Mouse (Mus musculus): ENCODE measurements around the gene Hic1. TPM values are rescaled to one million over a fixed set of nuclear protein-coding genes. Genes with fewer than 3 reads are reported as not detected.
A peak's percentile ranks its signal among the peaks of the same experiment; 100 is the strongest.

Gene Hic1
- polyA plus RNA-seq, 1 experiment from 2014 or later = 0.92 TPM

DNA sequence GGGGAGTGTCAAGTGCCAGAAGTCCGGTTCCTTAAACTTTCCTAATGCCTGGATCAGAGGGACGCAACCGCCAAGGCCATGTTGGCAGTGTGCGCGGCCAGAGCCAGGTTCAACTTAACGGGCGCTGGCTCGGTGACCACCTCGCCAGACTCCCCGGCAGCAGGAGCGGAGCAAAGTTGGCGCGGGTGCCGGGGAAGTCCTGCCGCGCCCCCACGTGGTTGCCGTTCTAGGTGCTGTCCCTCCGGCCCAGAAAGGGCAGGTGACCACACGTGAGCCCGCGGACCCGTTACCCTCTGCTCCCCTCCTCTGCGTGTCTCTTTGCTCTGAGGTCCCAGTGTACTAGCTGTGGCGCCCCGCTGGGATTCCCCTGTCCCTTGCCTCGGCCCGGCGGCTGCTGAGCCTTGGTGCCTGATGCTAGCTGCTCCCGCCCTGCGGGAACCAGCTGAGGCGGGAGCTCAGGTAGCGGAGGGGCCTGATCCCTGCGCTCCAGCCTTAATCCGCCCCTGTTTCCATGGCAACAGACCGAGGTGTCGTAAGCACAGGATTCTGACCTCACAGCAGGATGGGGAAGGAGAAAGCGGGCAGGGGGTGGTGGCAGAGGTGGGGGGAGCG, 25.6 kb upstream of the Hic1 start:
- WGBS = under 1% methylated on average over 39 of the region's 39 CpGs
- peak; percentile 35; the same call in 1 of the 2 replicates for ATAC-seq (ENCODE audit: low FRiP score, low TSS enrichment)
- Histone ChIP-seq H3K27me3 (ENCODE audit: control insufficient read depth, insufficient read depth, low read length) (peaks cover 19% of the 10 kb centered on the region; the same call in 1 of the 2 replicates), H3K36me3 (ENCODE audit: control insufficient read depth, insufficient read depth, low read length) (no peaks in the 10 kb centered on the region), H3K4me1 (ENCODE audit: control insufficient read depth, insufficient read depth, low read length) (peaks cover 56% of the 10 kb centered on the region), H3K4me3 (replicated peaks; ENCODE audit: low read depth, low read length) (peak overlapping the region; percentile 59), H3K4me2 (ENCODE audit: low read length) (peak overlapping the region; percentile 80), H3K9me3 (ENCODE audit: control insufficient read depth, low read length) (no peaks in the 10 kb centered on the region), H3K27ac (replicated peaks; ENCODE audit: low read depth, low read length) (peak overlapping the region; percentile 77), H3K9ac (replicated peaks; ENCODE audit: low read length) (peak overlapping the region; percentile 68)
- DNase-seq = peak; percentile 92

DNA sequence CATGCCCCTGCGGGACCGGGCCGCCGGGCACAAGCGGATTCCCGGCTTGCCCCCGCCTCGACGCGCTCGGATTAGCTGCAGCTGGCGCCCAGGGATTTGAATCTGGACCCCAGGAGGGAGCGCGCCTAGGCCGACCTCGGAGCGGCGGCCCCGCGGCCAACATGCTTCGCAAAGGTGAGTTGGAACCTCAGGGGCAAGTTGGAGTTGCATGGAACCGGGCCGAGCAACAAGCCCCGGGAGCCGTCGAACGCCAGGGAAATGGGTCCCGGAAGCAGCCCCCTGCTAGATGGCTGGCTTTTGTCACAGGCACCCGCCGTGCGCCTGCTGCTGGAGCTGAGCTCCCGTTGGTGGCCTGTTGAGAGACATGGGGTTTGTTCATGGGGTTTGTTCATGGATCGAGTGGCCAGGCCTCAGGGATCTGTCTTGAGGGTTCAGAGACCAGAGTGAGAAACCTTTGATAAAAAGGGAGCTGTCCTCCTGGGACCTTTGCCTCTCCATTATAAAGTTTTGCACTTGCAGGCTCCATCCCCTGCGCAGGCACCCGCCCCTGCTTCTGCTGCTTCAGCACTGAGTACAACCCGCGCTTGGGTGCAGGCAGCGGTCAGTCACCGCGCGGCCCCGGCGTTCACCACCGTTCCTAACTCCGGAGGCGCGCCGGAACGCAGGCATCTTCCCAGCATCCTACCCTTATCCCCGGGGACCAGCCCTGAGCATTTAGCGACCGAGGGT, 25.0 kb upstream of the Hic1 start:
- Histone ChIP-seq H3K4me2 (ENCODE audit: low read length) (peak overlapping the region; percentile 80), H3K9ac (replicated peaks; ENCODE audit: low read length) (peak overlapping the region; percentile 68), H3K4me3 (replicated peaks; ENCODE audit: low read depth, low read length) (peak overlapping the region; percentile 59), H3K36me3 (ENCODE audit: control insufficient read depth, insufficient read depth, low read length) (no peaks in the 10 kb centered on the region), H3K27me3 (ENCODE audit: control insufficient read depth, insufficient read depth, low read length) (peaks cover 19% of the 10 kb centered on the region; the same call in 1 of the 2 replicates), H3K27ac (replicated peaks; ENCODE audit: low read depth, low read length) (peak overlapping the region; percentile 77), H3K9me3 (ENCODE audit: control insufficient read depth, low read length) (no peaks in the 10 kb centered on the region), H3K4me1 (ENCODE audit: control insufficient read depth, insufficient read depth, low read length) (peaks cover 62% of the 10 kb centered on the region)
- DNase-seq (peak; percentile 56), ATAC-seq (ENCODE audit: low FRiP score, low TSS enrichment) (no peak)
- under 1% methylated on average over 52 of the region's 52 CpGs for WGBS

DNA sequence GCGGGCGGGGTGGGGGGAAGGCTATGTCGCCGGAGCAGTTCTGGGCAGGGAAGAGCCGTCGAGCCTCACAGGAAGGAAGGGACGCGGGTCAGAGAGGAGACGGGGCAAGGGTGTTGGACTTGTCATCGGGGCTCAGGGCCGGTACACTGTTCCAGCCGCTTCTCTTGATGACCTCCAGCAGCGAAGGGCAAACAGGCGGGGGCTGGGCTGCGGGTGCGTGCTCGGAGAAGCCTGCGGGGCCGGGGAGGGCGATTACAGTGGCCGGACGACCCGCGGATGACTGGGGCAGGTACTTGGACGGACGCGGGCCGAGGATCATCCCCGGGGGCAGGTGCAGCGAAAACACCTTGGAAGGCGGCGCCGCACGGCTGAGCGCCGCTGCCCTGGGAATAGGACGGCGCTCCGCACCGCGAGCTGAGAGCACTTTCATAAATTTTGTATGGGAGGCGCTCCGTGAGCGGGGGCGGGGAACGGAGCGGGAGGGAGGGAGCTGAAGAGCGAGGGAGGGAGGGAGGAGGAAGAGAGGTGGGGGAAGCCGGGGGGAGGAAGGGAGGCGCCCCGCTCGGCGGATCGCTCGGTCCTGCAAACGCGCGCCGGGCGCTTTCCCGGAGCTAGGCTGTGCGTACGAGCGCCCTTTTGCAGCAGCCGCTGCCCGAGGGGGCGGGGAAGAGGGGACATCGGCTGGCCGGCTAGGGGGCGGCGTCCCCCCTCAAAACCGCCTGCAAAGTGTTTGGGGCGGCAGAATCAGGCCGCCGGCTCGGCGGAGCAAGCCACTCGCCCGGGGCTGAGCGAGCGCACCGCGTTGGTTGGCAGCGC, 24.1 kb upstream of the Hic1 start, which contains the start of gene Rtn4rl1:
Gene Rtn4rl1 (plus strand): TSS at position 528 of the 816 bp plus-strand sequence.
- H3K27me3 ChIP-seq (ENCODE audit: control insufficient read depth, insufficient read depth, low read length) = peaks cover 19% of the 10 kb centered on the region; the same call in 1 of the 2 replicates
- peak; percentile 84 for DNase-seq

DNA sequence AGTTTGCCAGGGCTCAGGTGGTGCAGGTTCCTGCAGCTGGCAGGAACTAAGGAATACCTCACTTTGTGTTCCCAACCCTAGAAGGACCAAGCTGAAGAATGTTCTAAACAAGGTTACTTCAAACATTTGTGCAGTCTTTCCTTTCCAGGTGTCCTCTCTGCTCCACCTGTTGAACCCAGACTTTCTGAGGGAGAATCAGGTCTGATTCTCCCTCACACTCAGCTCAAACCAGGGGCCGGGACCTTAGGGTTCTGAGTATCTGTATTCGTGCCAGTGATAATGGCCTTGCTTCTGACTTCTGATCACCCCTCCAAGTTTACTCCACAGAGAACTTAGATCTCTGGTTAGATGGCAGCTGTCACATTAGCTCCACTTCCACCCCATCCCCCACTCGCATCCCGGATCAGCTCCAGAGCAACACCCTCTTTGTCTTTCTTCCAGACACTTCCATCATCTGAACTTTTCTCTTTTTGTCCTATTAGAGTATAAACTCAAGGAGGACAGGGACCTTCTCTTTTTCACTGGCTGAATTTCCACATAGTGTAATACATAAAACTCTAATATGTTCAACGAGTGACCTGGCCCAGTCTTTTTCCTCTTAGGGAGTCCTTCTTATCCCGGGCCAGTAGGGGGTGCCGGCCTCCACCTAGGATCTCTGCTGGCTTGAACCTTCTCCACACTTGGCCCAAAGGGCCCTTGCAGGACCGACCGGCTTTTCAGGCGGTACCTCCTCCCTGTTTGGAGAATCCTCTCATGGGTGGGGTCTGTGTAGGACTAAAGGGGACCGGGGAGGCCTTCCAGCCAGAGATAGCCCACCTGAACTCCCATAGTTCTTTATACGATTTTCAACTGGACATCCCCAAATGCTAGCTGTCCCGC, 23.3 kb upstream of the Hic1 start:
- WGBS = 21% methylated on average over 13 of the region's 13 CpGs
- peak overlapping the region; percentile 68 for H3K9ac ChIP-seq (replicated peaks; ENCODE audit: low read length)

More for the DNA sequence above, 24.1 kb upstream of the Hic1 start, which contains the start of gene Rtn4rl1:
- WGBS = under 1% methylated on average over 82 of the region's 84 CpGs
- Histone ChIP-seq H3K4me2 (ENCODE audit: low read length) (peak within 1 kb of the TSS; percentile 80), H3K4me3 (replicated peaks; ENCODE audit: low read depth, low read length) (peak within 1 kb of the TSS; percentile 59), H3K9me3 (ENCODE audit: control insufficient read depth, low read length) (no peaks in the 10 kb centered on the region), H3K9ac (replicated peaks; ENCODE audit: low read length) (peak within 1 kb of the TSS; percentile 68), H3K4me1 (ENCODE audit: control insufficient read depth, insufficient read depth, low read length) (peaks cover 60% of the 10 kb centered on the region), H3K36me3 (ENCODE audit: control insufficient read depth, insufficient read depth, low read length) (no peaks in the 10 kb centered on the region), H3K27ac (replicated peaks; ENCODE audit: low read depth, low read length) (peak within 1 kb of the TSS; percentile 77)
- ATAC-seq (ENCODE audit: low FRiP score, low TSS enrichment) = peak; percentile 32

DNA sequence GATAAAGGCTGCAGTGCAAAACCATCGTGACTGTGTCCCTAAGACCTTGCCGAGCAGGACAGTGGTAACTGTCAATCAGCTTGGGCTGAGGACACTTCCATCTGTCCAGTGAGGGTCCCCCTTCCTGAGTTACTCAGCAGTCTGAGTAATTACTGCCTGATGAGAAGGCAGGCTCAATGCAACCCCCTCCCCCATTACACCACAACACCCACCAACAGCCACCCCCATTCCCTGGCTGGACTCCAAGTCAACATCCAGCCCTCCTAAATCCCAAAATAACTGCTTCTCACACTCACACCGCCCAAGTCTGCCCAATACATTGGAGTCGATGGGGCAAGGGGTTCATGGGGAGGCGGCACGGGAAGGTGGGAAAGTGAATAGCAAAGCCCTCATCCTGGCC, 22.5 kb upstream of the Hic1 start:
- DNase-seq = no peak
- no peak overlapping the region for H3K4me2 ChIP-seq (ENCODE audit: low read length)
- no peak overlapping the region; the same call in 1 of the 2 replicates for H3K27ac ChIP-seq (replicated peaks; ENCODE audit: low read depth, low read length)
- WGBS = 60% methylated on average over 6 of the region's 6 CpGs
- no peaks in the 10 kb centered on the region for H3K36me3 ChIP-seq (ENCODE audit: control insufficient read depth, insufficient read depth, low read length)
- H3K27me3 ChIP-seq (ENCODE audit: control insufficient read depth, insufficient read depth, low read length) = peaks cover 19% of the 10 kb centered on the region; the same call in 1 of the 2 replicates
- H3K4me1 ChIP-seq (ENCODE audit: control insufficient read depth, insufficient read depth, low read length) = peaks cover 54% of the 10 kb centered on the region
- H3K9ac ChIP-seq (replicated peaks; ENCODE audit: low read length) = no peak overlapping the region
- no peaks in the 10 kb centered on the region for H3K9me3 ChIP-seq (ENCODE audit: control insufficient read depth, low read length)
- H3K4me3 ChIP-seq (replicated peaks; ENCODE audit: low read depth, low read length) = no peak overlapping the region
- no peak for ATAC-seq (ENCODE audit: low FRiP score, low TSS enrichment)

More for the DNA sequence above, 23.3 kb upstream of the Hic1 start:
- peak overlapping the region; percentile 59 for H3K4me3 ChIP-seq (replicated peaks; ENCODE audit: low read depth, low read length)
- H3K27ac ChIP-seq (replicated peaks; ENCODE audit: low read depth, low read length) = peak overlapping the region; percentile 77
- H3K27me3 ChIP-seq (ENCODE audit: control insufficient read depth, insufficient read depth, low read length) = peaks cover 19% of the 10 kb centered on the region; the same call in 1 of the 2 replicates
- H3K4me1 ChIP-seq (ENCODE audit: control insufficient read depth, insufficient read depth, low read length) = peaks cover 60% of the 10 kb centered on the region
- H3K9me3 ChIP-seq (ENCODE audit: control insufficient read depth, low read length) = no peaks in the 10 kb centered on the region
- peak; percentile 57 for ATAC-seq (ENCODE audit: low FRiP score, low TSS enrichment)
- peak; percentile 87 for DNase-seq
- no peaks in the 10 kb centered on the region for H3K36me3 ChIP-seq (ENCODE audit: control insufficient read depth, insufficient read depth, low read length)
- peak overlapping the region; percentile 80 for H3K4me2 ChIP-seq (ENCODE audit: low read length)

DNA sequence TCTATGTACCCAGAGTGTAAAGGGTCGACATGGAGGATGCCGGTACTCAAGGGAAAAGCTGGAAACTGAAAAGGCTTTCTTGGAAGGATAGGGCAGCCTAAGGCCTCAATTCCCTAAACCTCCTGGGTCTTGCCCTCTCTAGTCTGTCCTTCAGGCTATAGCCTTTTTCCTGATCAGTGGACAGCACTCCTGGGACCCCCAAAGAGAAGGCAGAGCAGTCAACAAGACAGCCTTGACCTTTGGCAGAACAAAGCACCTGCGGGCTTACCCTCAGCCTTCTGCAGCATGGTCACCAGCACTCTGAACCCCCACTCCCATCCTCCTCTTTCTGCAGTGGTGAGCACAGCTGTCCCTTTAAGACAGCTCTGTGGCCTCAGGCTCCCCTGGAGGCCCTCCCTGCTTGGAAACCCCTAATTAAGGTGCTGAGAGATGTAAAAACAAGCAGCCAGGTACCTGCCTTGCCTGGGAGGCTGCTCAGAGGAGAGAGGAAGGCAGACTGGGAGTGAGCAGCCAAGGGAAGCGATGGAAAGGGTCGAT, 21.7 kb upstream of the Hic1 start, which contains the start of gene Dph1:
Gene Dph1 (minus strand): TSS at position 337 of the 537 bp plus-strand sequence.
- Histone ChIP-seq H3K4me2 (ENCODE audit: low read length) (peak within 1 kb of the TSS; percentile 68), H3K27me3 (ENCODE audit: control insufficient read depth, insufficient read depth, low read length) (peaks cover 16% of the 10 kb centered on the region; the same call in 1 of the 2 replicates), H3K9me3 (ENCODE audit: control insufficient read depth, low read length) (no peaks in the 10 kb centered on the region), H3K4me3 (replicated peaks; ENCODE audit: low read depth, low read length) (peak within 1 kb of the TSS; percentile 74), H3K27ac (replicated peaks; ENCODE audit: low read depth, low read length) (peak within 1 kb of the TSS; percentile 21), H3K9ac (replicated peaks; ENCODE audit: low read length) (peak within 1 kb of the TSS; percentile 61), H3K4me1 (ENCODE audit: control insufficient read depth, insufficient read depth, low read length) (peaks cover 45% of the 10 kb centered on the region), H3K36me3 (ENCODE audit: control insufficient read depth, insufficient read depth, low read length) (no peaks in the 10 kb centered on the region)
- 42% methylated on average over 5 of the region's 5 CpGs for WGBS
- DNase-seq (no peak), ATAC-seq (ENCODE audit: low FRiP score, low TSS enrichment) (no peak)

DNA sequence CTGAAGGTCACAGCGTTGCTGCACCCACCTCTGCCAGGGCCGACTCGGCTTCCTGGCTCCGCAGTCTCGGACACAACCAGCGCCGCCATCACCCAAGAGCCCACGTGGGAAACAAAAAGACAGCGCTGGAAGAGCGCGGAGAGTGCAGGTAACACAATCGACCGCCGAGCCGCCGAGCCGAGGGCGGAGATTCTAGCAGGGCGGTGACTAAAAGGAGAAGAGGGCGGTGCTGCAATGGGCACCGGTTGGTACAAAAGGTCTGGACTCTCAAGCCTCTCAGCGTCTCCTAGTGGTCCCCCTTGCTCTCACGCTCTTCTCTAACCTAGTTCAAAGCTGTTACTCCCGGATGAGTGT, 21.0 kb upstream of the Hic1 start:
- Histone ChIP-seq H3K9ac (replicated peaks; ENCODE audit: low read length) (peak overlapping the region; percentile 61), H3K9me3 (ENCODE audit: control insufficient read depth, low read length) (no peaks in the 10 kb centered on the region), H3K4me2 (ENCODE audit: low read length) (peak overlapping the region; percentile 68), H3K36me3 (ENCODE audit: control insufficient read depth, insufficient read depth, low read length) (no peaks in the 10 kb centered on the region), H3K4me1 (ENCODE audit: control insufficient read depth, insufficient read depth, low read length) (peaks cover 40% of the 10 kb centered on the region), H3K27ac (replicated peaks; ENCODE audit: low read depth, low read length) (peak overlapping the region; percentile 21), H3K27me3 (ENCODE audit: control insufficient read depth, insufficient read depth, low read length) (peaks cover 14% of the 10 kb centered on the region; the same call in 1 of the 2 replicates), H3K4me3 (replicated peaks; ENCODE audit: low read depth, low read length) (peak overlapping the region; percentile 74)
- peak; percentile 94 for DNase-seq
- peak; percentile 73 for ATAC-seq (ENCODE audit: low FRiP score, low TSS enrichment)
- WGBS = under 1% methylated on average over 24 of the region's 24 CpGs
